16 mouse cellular contexts compared by ENCODE assay signal in the genomic region with DNA sequence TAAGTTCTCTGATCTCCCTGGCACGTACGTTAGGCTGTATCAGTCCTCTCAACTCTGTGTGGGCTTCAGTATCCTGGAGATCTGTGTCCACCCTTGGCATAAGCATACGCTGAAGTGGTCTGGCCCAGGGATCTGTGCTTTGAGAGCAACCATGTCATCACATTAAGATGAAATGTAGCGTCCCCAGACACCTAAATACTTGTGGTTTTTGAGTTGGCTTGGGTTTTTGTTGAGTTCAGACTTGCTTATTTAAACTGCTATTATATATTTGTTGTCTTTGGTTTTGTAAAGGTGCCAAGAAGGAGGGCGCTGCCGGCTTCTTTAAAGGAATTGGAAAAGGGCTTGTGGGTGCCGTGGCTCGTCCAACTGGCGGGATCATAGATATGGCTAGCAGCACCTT.
"Had no signal": no experiment of that assay in that cellular context is flagged by ENCODE, and none has a peak within 500 bp of the region (broad histone marks: within the 10 kb centered on the region; RNA-seq: fewer than 3 reads in every experiment).

No protein-coding gene starts in this region.

- DNase-seq: retina, postnatal 1 day; right cerebral cortex, adult 18-20 months; right cerebral cortex, postnatal 14 days; right cerebral cortex, postnatal 25 days; right cerebral cortex, postnatal 4 days; spleen, adult 18-20 months; thymus, adult 18-20 months; thymus, adult 2 months; thymus, postnatal 14 days; thymus, postnatal 25 days; thymus, postnatal 36 days; thymus, postnatal 4 days had no signal

- H3K4me2 ChIP-seq: neural tube, embryonic 13.5 days; neural tube, embryonic 15.5 days; stomach, embryonic 15.5 days had no signal

- H3K27ac ChIP-seq: neural tube, embryonic 13.5 days; neural tube, embryonic 15.5 days; stomach, embryonic 15.5 days; stomach, postnatal 0 days had no signal

- H3K4me3 ChIP-seq: neural tube, embryonic 13.5 days; neural tube, embryonic 15.5 days; stomach, embryonic 15.5 days had no signal

- H3K9me3 ChIP-seq: neural tube, embryonic 13.5 days; neural tube, embryonic 15.5 days; stomach, embryonic 15.5 days had no signal

- H3K9ac ChIP-seq: neural tube, embryonic 13.5 days; neural tube, embryonic 15.5 days; stomach, embryonic 15.5 days had no signal

- H3K4me1 ChIP-seq: neural tube, embryonic 13.5 days; neural tube, embryonic 15.5 days; stomach, embryonic 15.5 days had no signal

- H3K27me3 ChIP-seq: neural tube, embryonic 13.5 days; neural tube, embryonic 15.5 days; stomach, embryonic 15.5 days had no signal
